Mouse (Mus musculus): Measurements from ENCODE around the gene Stat4. TPM values are rescaled to one million over a fixed set of nuclear protein-coding genes. Genes with fewer than 3 reads are reported as not detected.
"Not testable (repeated sequence)": the region's sequence is repeated elsewhere in the genome, so short reads cannot be mapped to it uniquely, and the experiment has no call there.

The Stat4 gene
- polyA plus RNA-seq, 1 experiment, result not detected

- 90% methylated on average over 11 of the region's 11 CpGs for WGBS
- H3K4me3 ChIP-seq (ENCODE audit: insufficient read depth, low read depth, low read length), result no peak overlapping the region
- H3K4me1 ChIP-seq (ENCODE audit: control insufficient read depth, insufficient read depth, low read length), result no peaks in the 10 kb centered on the region
- no peak overlapping the region for H3K27ac ChIP-seq (ENCODE audit: insufficient read depth, low read depth, low read length)
- TF ChIP-seq CTCF (IDR thresholded peaks at IDR 0.05; ENCODE audit: insufficient read depth, low read depth, low read length), result no peak
- TF ChIP-seq POLR2A (IDR thresholded peaks at IDR 0.05; ENCODE audit: insufficient read depth, low read depth, low read length), result no peak
Observed at GRCm38 (mm10) chr1:52040366-52041061, 53.6 kb downstream of the Stat4 start.

GRCm38 (mm10) chr1:52043191-52043590 is 56.2 kb downstream of the Stat4 start:
- WGBS, result 60% methylated on average over 4 of the region's 4 CpGs
- TF ChIP-seq CTCF (IDR thresholded peaks at IDR 0.05; ENCODE audit: insufficient read depth, low read depth, low read length), result no peak
- no peak for TF ChIP-seq POLR2A (IDR thresholded peaks at IDR 0.05; ENCODE audit: insufficient read depth, low read depth, low read length)

GRCm38 (mm10) chr1:52046891-52047290 is 59.9 kb downstream of the Stat4 start:
- not testable (repeated sequence) for H3K4me1 ChIP-seq (ENCODE audit: control insufficient read depth, insufficient read depth, low read length); H3K27ac ChIP-seq (ENCODE audit: insufficient read depth, low read depth, low read length); H3K4me3 ChIP-seq (ENCODE audit: insufficient read depth, low read depth, low read length)
- 98% methylated on average over 10 of the region's 10 CpGs for WGBS

More at GRCm38 (mm10) chr1:52043191-52043590, 56.2 kb downstream of the Stat4 start:
- no peak overlapping the region for H3K4me3 ChIP-seq (ENCODE audit: insufficient read depth, low read depth, low read length)
- no peaks in the 10 kb centered on the region for H3K4me1 ChIP-seq (ENCODE audit: control insufficient read depth, insufficient read depth, low read length)
- H3K27ac ChIP-seq (ENCODE audit: insufficient read depth, low read depth, low read length), result no peak overlapping the region

GRCm38 (mm10) chr1:52048711-52049110 is 61.8 kb downstream of the Stat4 start:
- no peak for TF ChIP-seq POLR2A (IDR thresholded peaks at IDR 0.05; ENCODE audit: insufficient read depth, low read depth, low read length)
- TF ChIP-seq CTCF (IDR thresholded peaks at IDR 0.05; ENCODE audit: insufficient read depth, low read depth, low read length), result no peak
- Histone ChIP-seq H3K4me1 (ENCODE audit: control insufficient read depth, insufficient read depth, low read length) (no peaks in the 10 kb centered on the region), H3K4me3 (ENCODE audit: insufficient read depth, low read depth, low read length) (no peak overlapping the region), H3K27ac (ENCODE audit: insufficient read depth, low read depth, low read length) (no peak overlapping the region)
- 27% methylated on average over 2 of the region's 2 CpGs for WGBS

- no peak overlapping the region for H3K27ac ChIP-seq (ENCODE audit: insufficient read depth, low read depth, low read length)
- TF ChIP-seq POLR2A (IDR thresholded peaks at IDR 0.05; ENCODE audit: insufficient read depth, low read depth, low read length) (no peak), CTCF (IDR thresholded peaks at IDR 0.05; ENCODE audit: insufficient read depth, low read depth, low read length) (no peak)
- H3K4me1 ChIP-seq (ENCODE audit: control insufficient read depth, insufficient read depth, low read length), result no peaks in the 10 kb centered on the region
- H3K4me3 ChIP-seq (ENCODE audit: insufficient read depth, low read depth, low read length), result no peak overlapping the region
- over 99% methylated on average over 3 of the region's 3 CpGs for WGBS
Observed at GRCm38 (mm10) chr1:52049827-52050226, 62.9 kb downstream of the Stat4 start.

GRCm38 (mm10) chr1:52051542-52051941 is 64.6 kb downstream of the Stat4 start:
- Histone ChIP-seq H3K27ac (ENCODE audit: insufficient read depth, low read depth, low read length) (no peak overlapping the region), H3K4me1 (ENCODE audit: control insufficient read depth, insufficient read depth, low read length) (no peaks in the 10 kb centered on the region), H3K4me3 (ENCODE audit: insufficient read depth, low read depth, low read length) (no peak overlapping the region)
- 58% methylated on average over 3 of the region's 3 CpGs for WGBS
- TF ChIP-seq POLR2A (IDR thresholded peaks at IDR 0.05; ENCODE audit: insufficient read depth, low read depth, low read length) (no peak), CTCF (IDR thresholded peaks at IDR 0.05; ENCODE audit: insufficient read depth, low read depth, low read length) (no peak)

- no peaks in the 10 kb centered on the region for H3K4me1 ChIP-seq (ENCODE audit: control insufficient read depth, insufficient read depth, low read length)
- WGBS, result 98% methylated on average over 9 of the region's 9 CpGs
- no peak for TF ChIP-seq CTCF (IDR thresholded peaks at IDR 0.05; ENCODE audit: insufficient read depth, low read depth, low read length)
- TF ChIP-seq POLR2A (IDR thresholded peaks at IDR 0.05; ENCODE audit: insufficient read depth, low read depth, low read length), result no peak
- H3K27ac ChIP-seq (ENCODE audit: insufficient read depth, low read depth, low read length), result no peak overlapping the region
- no peak overlapping the region for H3K4me3 ChIP-seq (ENCODE audit: insufficient read depth, low read depth, low read length)
Observed at GRCm38 (mm10) chr1:52052910-52053309, 66.0 kb downstream of the Stat4 start.

- H3K4me3 ChIP-seq (ENCODE audit: insufficient read depth, low read depth, low read length), result no peak overlapping the region
- no peak for TF ChIP-seq CTCF (IDR thresholded peaks at IDR 0.05; ENCODE audit: insufficient read depth, low read depth, low read length)
- TF ChIP-seq POLR2A (IDR thresholded peaks at IDR 0.05; ENCODE audit: insufficient read depth, low read depth, low read length), result no peak
- H3K27ac ChIP-seq (ENCODE audit: insufficient read depth, low read depth, low read length), result no peak overlapping the region
- 90% methylated on average over 4 of the region's 4 CpGs for WGBS
- no peaks in the 10 kb centered on the region for H3K4me1 ChIP-seq (ENCODE audit: control insufficient read depth, insufficient read depth, low read length)
Observed at GRCm38 (mm10) chr1:52055947-52056346, 69.0 kb downstream of the Stat4 start.

- Histone ChIP-seq H3K4me1 (ENCODE audit: control insufficient read depth, insufficient read depth, low read length) (no peaks in the 10 kb centered on the region), H3K4me3 (ENCODE audit: insufficient read depth, low read depth, low read length) (no peak overlapping the region), H3K27ac (ENCODE audit: insufficient read depth, low read depth, low read length) (no peak overlapping the region)
- TF ChIP-seq CTCF (IDR thresholded peaks at IDR 0.05; ENCODE audit: insufficient read depth, low read depth, low read length), result no peak
- TF ChIP-seq POLR2A (IDR thresholded peaks at IDR 0.05; ENCODE audit: insufficient read depth, low read depth, low read length), result no peak
- 74% methylated on average over 5 of the region's 5 CpGs for WGBS
Observed at GRCm38 (mm10) chr1:52057153-52057552, 70.2 kb downstream of the Stat4 start.

GRCm38 (mm10) chr1:52066276-52066675 is 79.3 kb downstream of the Stat4 start:
- no peak overlapping the region for H3K4me3 ChIP-seq (ENCODE audit: insufficient read depth, low read depth, low read length)
- 97% methylated on average over 1 of the region's 1 CpGs for WGBS

More at GRCm38 (mm10) chr1:52066276-52066675, 79.3 kb downstream of the Stat4 start:
- Histone ChIP-seq H3K4me1 (ENCODE audit: control insufficient read depth, insufficient read depth, low read length) (no peaks in the 10 kb centered on the region), H3K27ac (ENCODE audit: insufficient read depth, low read depth, low read length) (no peak overlapping the region)
- TF ChIP-seq CTCF (IDR thresholded peaks at IDR 0.05; ENCODE audit: insufficient read depth, low read depth, low read length), result no peak
- TF ChIP-seq POLR2A (IDR thresholded peaks at IDR 0.05; ENCODE audit: insufficient read depth, low read depth, low read length), result no peak

Data from olfactory bulb, adult 2 months (tissue).